Mouse (Mus musculus) myocyte (in vitro differentiated cells): ENCODE data around the gene Abhd11. TPM values are rescaled to one million over a fixed set of nuclear protein-coding genes. Genes with fewer than 3 reads are reported as not detected.

Experiments used
- H3K27me3 ChIP-seq: one replicate; pipeline ENCODE4 v1.6.1; 2011; ENCODE audit not compliant: control insufficient read depth, insufficient read depth, insufficient read length
- H3K36me3 ChIP-seq: one replicate; pipeline ENCODE4 v1.6.1; 2011; ENCODE audit not compliant: control insufficient read depth, insufficient read depth
- H3K4me2 ChIP-seq: one replicate; pipeline ENCODE4 v1.6.1; 2011; ENCODE audit warnings: low read depth, control low read depth
- H3K4me3 ChIP-seq: one replicate; pipeline ENCODE4 v1.5.1; 2011; ENCODE audit warnings: mild to moderate bottlenecking, control low read depth, moderate library complexity
- H3K79me2 ChIP-seq: one replicate; pipeline ENCODE4 v1.6.1; 2011; ENCODE audit not compliant: control insufficient read depth, insufficient read depth
- H3ac ChIP-seq: one replicate; pipeline ENCODE4 v1.6.1; 2011; ENCODE audit not compliant: control insufficient read depth, insufficient read length
- CEBPB ChIP-seq: IDR thresholded peaks from 2 replicates; pipeline ENCODE4 v1.6.1; 2011; ENCODE audit warnings: mild to moderate bottlenecking, moderate library complexity; ENCODE audit not compliant: poor library complexity, insufficient read depth, severe bottlenecking
- E2F4 ChIP-seq: IDR thresholded peaks from one replicate; pipeline ENCODE4 v1.6.1; 2011; ENCODE audit warnings: mild to moderate bottlenecking, control low read depth, moderate library complexity; ENCODE audit not compliant: insufficient read depth
- MAX ChIP-seq: IDR thresholded peaks from one replicate; pipeline ENCODE4 v1.6.1; 2011; ENCODE audit warnings: low read depth, mild to moderate bottlenecking, control low read depth
- MYOD1 ChIP-seq, 3 experiments: IDR thresholded peaks; one replicate each; pipeline ENCODE4 v1.6.1; 2011; ENCODE audit warnings: control low read depth in 2 of 3, low read depth in 2 of 3, mild to moderate bottlenecking in 2 of 3, moderate library complexity in 1 of 3; ENCODE audit not compliant: insufficient read length in 2 of 3, control insufficient read depth in 1 of 3
- MYOG ChIP-seq, 3 experiments: IDR thresholded peaks; one replicate each; pipeline ENCODE4 v1.6.1; 2011; ENCODE audit warnings: control low read depth in 2 of 3, low read depth in 2 of 3, mild to moderate bottlenecking in 2 of 3; ENCODE audit not compliant: insufficient read length in 2 of 3, control insufficient read depth in 1 of 3, insufficient read depth in 1 of 3
- POLR2A ChIP-seq: IDR thresholded peaks from one replicate; pipeline ENCODE4 v1.6.1; 2011; ENCODE audit warnings: low read depth, mild to moderate bottlenecking, control low read depth, moderate library complexity; ENCODE audit not compliant: insufficient read length
- POLR2AphosphoS2 ChIP-seq: IDR thresholded peaks from one replicate; pipeline ENCODE4 v1.6.1; 2011; ENCODE audit warnings: low read depth, control low read depth; ENCODE audit not compliant: insufficient read length
- REST ChIP-seq: IDR thresholded peaks from one replicate; pipeline ENCODE4 v1.6.1; 2011; ENCODE audit warnings: mild to moderate bottlenecking, control low read depth, moderate library complexity; ENCODE audit not compliant: insufficient read depth, insufficient read length
- SRF ChIP-seq: IDR thresholded peaks from one replicate; pipeline ENCODE4 v1.6.1; 2011; ENCODE audit warnings: low read depth; ENCODE audit not compliant: control insufficient read depth, insufficient read length
- TCF12 ChIP-seq: IDR thresholded peaks from one replicate; pipeline ENCODE4 v1.6.1; 2011; ENCODE audit warnings: mild to moderate bottlenecking, control low read depth; ENCODE audit not compliant: poor library complexity, insufficient read depth, severe bottlenecking
- TCF3 ChIP-seq: IDR thresholded peaks from one replicate; pipeline ENCODE4 v1.6.1; 2011; ENCODE audit warnings: low read depth, control low read depth; ENCODE audit not compliant: insufficient read length
- USF1 ChIP-seq: IDR thresholded peaks from one replicate; pipeline ENCODE4 v1.6.1; 2011; ENCODE audit warnings: low read depth, mild to moderate bottlenecking, control low read depth, moderate library complexity
- polyA plus RNA-seq: library from polyadenylated mRNA; unstranded; fragments of >200 nt; fragmentation: generic; extraction: Trizol; gene quantifications from one replicate; pipeline ENCODE4 v1.2.1, GENCODE M21; 2012; ENCODE audit warnings: missing spikeins

Abhd11 gene
- polyA plus RNA-seq, 1 experiment: 33.0 TPM

DNA sequence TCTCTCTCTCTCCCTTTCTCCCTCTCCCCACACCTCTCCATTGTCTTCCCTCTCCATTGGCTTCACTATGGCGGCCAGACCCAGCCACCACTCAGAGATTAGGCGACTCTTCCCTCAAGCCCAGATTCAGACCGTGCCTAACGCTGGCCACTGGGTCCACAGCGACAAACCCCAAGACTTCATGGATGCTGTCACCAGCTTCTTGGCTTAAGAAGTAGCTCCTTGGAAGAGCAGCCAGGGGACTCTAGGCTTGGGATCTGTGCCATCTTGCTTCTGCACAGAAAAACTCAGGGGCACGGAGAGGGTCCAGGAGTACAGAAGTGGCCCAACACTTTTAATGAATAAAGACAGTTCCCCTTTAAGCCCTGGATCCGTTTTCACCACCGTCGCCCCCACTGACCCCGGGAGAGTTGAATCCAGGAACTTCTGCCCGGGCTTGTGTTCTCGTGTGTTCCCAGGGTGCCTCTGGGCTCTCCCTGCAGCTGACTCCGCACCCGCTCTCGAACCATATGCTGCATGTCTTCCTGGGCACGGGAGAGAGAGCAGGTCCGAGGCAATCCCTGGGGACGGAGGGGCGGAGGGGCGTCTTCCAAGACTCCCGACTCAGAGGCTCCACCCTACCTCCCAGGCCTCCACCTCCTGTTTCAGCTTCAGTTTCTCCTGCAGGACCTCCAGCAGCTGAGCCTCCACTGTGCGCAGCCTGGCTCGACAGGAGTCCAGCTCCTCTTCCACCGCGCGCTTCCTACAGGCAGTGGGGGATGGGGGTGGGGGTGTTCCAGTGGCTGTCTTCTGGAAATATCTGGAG lies 3.1 kb downstream of the Abhd11 start:
- no peak for TF ChIP-seq TCF12
- no peak for TF ChIP-seq CEBPB
- TF ChIP-seq POLR2AphosphoS2: no peak
- TF ChIP-seq POLR2A: no peak
- no peak for TF ChIP-seq SRF
- no peak for TF ChIP-seq USF1
- TF ChIP-seq MAX: no peak
- no peak for TF ChIP-seq MYOD1 (IDR thresholded peaks at IDR 0.05; ENCODE audit: control insufficient read depth in 1 of 3, insufficient read length in 2 of 3, low read depth in 2 of 3)
- H3K4me3 ChIP-seq: no peak overlapping the region
- no peaks in the 10 kb centered on the region for H3K27me3 ChIP-seq
- no peaks in the 10 kb centered on the region for H3K36me3 ChIP-seq
- no peak overlapping the region for H3ac ChIP-seq
- no peaks in the 10 kb centered on the region for H3K79me2 ChIP-seq
- no peak overlapping the region for H3K4me2 ChIP-seq

DNA sequence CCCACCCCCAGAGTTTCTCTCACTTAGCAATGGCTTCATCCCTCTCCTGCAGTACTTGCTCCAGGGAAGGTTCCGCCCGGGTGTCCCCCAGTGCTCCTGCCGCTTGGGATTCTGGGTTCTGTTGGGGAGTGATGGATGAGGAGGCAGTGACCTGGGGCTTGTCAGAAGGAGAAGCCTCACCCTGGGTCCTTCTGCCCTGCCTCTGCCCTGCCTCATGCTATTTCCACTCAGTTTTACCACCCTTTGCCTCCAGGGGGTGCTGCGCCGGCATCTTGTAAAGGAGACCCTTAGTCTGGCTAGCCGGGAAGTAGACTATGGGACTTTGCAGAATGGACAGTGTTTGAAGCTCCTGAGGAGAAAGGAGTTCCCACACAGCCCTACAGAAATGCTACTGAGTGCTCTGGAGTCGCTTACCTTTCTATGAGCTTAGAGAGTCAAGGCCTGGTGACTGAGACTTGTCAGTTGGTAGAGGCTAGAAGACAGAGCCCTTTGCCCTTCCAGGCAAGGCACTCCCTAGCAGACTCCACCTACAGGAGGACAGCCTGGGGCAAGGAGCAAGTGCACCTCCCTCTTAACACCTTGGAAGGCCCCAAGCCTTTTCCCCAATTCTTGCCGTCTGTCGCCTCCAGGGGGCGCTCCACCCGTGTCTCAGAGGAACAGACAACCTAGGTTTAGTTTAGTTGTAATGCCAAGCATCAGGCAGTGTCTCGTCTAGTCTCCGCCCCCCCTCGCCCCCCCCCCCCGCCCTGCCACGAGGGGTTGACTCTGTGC lies 3.9 kb downstream of the Abhd11 start:
- no peaks in the 10 kb centered on the region for H3K36me3 ChIP-seq
- no peak overlapping the region for H3K4me3 ChIP-seq
- no peaks in the 10 kb centered on the region for H3K79me2 ChIP-seq
- no peak overlapping the region for H3K4me2 ChIP-seq
- TF ChIP-seq SRF: no peak
- TF ChIP-seq TCF3: no peak
- no peak for TF ChIP-seq REST
- no peak for TF ChIP-seq USF1
- no peak for TF ChIP-seq POLR2A
- TF ChIP-seq MAX: no peak
- no peak for TF ChIP-seq MYOD1 (IDR thresholded peaks at IDR 0.05; ENCODE audit: control insufficient read depth in 1 of 3, insufficient read length in 2 of 3, low read depth in 2 of 3)
- no peak for TF ChIP-seq POLR2AphosphoS2
- no peak for TF ChIP-seq E2F4
- no peak for TF ChIP-seq CEBPB
- TF ChIP-seq MYOG (IDR thresholded peaks at IDR 0.05; ENCODE audit: control insufficient read depth in 1 of 3, insufficient read depth in 1 of 3, insufficient read length in 2 of 3, low read depth in 2 of 3): no peak
- TF ChIP-seq TCF12: no peak
- H3K27me3 ChIP-seq: no peaks in the 10 kb centered on the region
- H3ac ChIP-seq: no peak overlapping the region

DNA sequence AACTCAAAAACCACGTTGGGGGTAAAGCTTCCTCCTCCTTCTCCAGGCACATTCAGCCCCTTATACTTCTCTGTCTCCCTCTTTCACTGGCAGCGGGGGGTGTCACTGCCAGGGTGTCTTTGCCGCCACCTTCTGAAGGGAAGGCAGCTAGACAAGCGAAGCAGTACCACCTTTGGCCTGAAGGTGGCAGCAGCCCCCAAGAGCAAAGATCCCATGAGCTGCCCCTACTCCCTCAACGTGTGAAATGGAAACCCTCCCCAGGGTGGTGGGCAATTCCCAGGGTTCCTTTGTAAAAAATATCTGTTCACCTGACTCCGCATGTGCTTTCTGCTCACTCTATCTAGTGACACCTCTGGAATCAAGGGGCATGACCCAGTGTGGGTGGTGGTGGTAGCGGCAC lies 6.5 kb downstream of the Abhd11 start:
- no peak overlapping the region for H3ac ChIP-seq
- TF ChIP-seq MYOD1 (IDR thresholded peaks at IDR 0.05; ENCODE audit: control insufficient read depth in 1 of 3, insufficient read length in 2 of 3, low read depth in 2 of 3) (no peak), CEBPB (no peak), POLR2AphosphoS2 (no peak), REST (no peak), POLR2A (no peak), E2F4 (no peak), USF1 (no peak), SRF (no peak), TCF3 (no peak), TCF12 (no peak), MYOG (IDR thresholded peaks at IDR 0.05; ENCODE audit: control insufficient read depth in 1 of 3, insufficient read depth in 1 of 3, insufficient read length in 2 of 3, low read depth in 2 of 3) (no peak), MAX (no peak)
- no peak overlapping the region for H3K4me3 ChIP-seq
- no peaks in the 10 kb centered on the region for H3K27me3 ChIP-seq
- H3K36me3 ChIP-seq: no peaks in the 10 kb centered on the region
- no peaks in the 10 kb centered on the region for H3K79me2 ChIP-seq
- no peak overlapping the region for H3K4me2 ChIP-seq

DNA sequence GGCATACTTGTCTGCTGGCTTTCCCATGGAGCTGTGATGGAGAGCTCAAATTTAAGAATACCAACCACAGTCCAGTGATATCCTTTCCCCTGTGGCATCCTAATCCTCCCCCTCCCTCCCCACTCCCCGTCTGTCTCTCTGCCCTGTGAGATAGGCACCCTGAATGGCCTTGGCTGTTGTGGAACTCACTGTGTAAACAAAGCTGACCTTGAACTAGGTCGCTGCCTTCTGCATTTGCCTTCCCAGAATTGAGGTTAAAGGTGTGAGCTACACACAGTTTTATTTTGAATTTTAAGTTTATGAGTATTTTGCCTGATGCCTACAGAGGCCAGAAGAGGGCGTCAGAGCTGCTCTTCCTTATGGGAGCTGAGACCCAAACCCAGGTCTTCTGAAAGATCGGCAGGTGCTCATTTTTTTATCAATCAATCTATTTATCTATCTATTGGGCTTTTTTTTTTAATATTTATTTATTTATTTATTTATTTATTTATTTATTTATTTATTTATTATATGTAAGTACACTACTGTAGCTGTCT lies 7.3 kb downstream of the Abhd11 start:
- TF ChIP-seq E2F4 (no peak), USF1 (no peak), SRF (no peak), MYOD1 (IDR thresholded peaks at IDR 0.05; ENCODE audit: control insufficient read depth in 1 of 3, insufficient read length in 2 of 3, low read depth in 2 of 3) (no peak), POLR2A (no peak)
- Histone ChIP-seq H3K36me3 (no peaks in the 10 kb centered on the region), H3K79me2 (no peaks in the 10 kb centered on the region), H3ac (no peak overlapping the region), H3K27me3 (no peaks in the 10 kb centered on the region), H3K4me2 (no peak overlapping the region), H3K4me3 (no peak overlapping the region)
